Mouse (Mus musculus) lung, postnatal 0 days (tissue): ENCODE measurements at regions not wholly inside any gene's neighbourhood (a gene's known extent, or its start where the extent isn't known, plus 50 kb on each side); places are given as distances from the start of the nearest gene placed in this dataset.
A peak's percentile ranks its signal among the peaks of the same experiment; 100 is the strongest.

ENCODE experiments used
- ATAC-seq: fragments of 200-750 bp; cut with Nextera tagmentation; 2 replicates; pipeline ENCODE4 v1.8.0; 2017; ENCODE audit warnings: moderate library complexity
- DNase-seq: peaks from one replicate; pipeline ENCODE4 v3.0.0-alpha.2; 2016; ENCODE audit warnings: low spot score
- H3K27ac ChIP-seq: fragments of 300-500 bp; sonication (generic); 2 replicates; pipeline ENCODE4 v1.5.1; 2014; ENCODE audit warnings: antibody characterized with exemption, mild to moderate bottlenecking, low read length, mixed read lengths
- H3K27me3 ChIP-seq: fragments of 300-500 bp; sonication (generic); replicated peaks from 2 replicates; pipeline ENCODE4 v1.6.1; 2014; ENCODE audit warnings: low read length, mixed read lengths; ENCODE audit not compliant: insufficient read depth
- H3K36me3 ChIP-seq: fragments of 300-500 bp; sonication (generic); 2 replicates; pipeline ENCODE4 v1.6.1; 2014; ENCODE audit warnings: low read length, mixed read lengths; ENCODE audit not compliant: insufficient read depth
- H3K4me1 ChIP-seq: fragments of 300-500 bp; sonication (generic); 2 replicates; pipeline ENCODE4 v1.6.1; 2014; ENCODE audit warnings: antibody characterized with exemption, low read depth, low read length, mixed read lengths; ENCODE audit not compliant: insufficient read depth
- H3K4me2 ChIP-seq: fragments of 300-500 bp; sonication (generic); replicated peaks from 2 replicates; pipeline ENCODE4 v1.6.1; 2014; ENCODE audit warnings: low read depth, mild to moderate bottlenecking, low read length, moderate library complexity, mixed read lengths
- H3K4me3 ChIP-seq: fragments of 300-500 bp; sonication (generic); 2 replicates; pipeline ENCODE4 v1.5.1; 2014; ENCODE audit warnings: low read depth, low read length
- H3K9ac ChIP-seq: fragments of 300-500 bp; sonication (generic); replicated peaks from 2 replicates; pipeline ENCODE4 v1.6.1; 2014; ENCODE audit warnings: low read depth, mild to moderate bottlenecking
- H3K9me3 ChIP-seq: fragments of 300-500 bp; sonication (generic); 2 replicates; pipeline ENCODE4 v1.6.1; 2016; ENCODE audit warnings: low read length, mixed read lengths
- CTCF ChIP-seq: IDR thresholded peaks from 2 replicates; pipeline ENCODE4 v1.5.1; 2016; ENCODE audit warnings: antibody characterized with exemption, mild to moderate bottlenecking
- EP300 ChIP-seq: IDR thresholded peaks from 2 replicates; pipeline ENCODE4 v1.6.1; 2016; ENCODE audit warnings: antibody characterized with exemption, mild to moderate bottlenecking, control low read depth
- WGBS: fragments of 180-500 bp; shearing (Covaris S2); extraction: QIAGEN DNeasy Blood & Tissue Kit; methylation state at CpG from one replicate; pipeline ENCODE4 v1.1.7; 2014; 5-methylcytosine and 5-hydroxymethylcytosine counted together

DNA sequence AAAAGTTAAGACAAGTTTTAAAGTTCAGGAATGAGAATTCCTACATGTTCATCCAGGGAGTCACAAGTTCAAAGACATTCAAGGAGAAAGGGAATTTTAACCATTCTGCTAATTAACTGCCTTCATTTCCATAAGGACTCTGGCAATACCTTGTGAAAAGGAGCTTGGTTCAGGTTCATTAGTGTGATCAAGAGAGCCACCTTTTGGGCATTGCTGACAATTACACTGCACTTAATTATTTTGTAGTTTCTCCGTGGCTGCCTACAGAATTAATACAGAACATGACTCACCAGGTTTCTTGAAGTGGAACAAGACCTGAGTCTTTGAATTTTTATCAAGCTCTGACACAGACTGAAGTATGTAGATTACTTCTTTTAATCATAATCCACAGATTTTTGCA is 52.4 kb upstream of the Ankef1 start:
- H3K27ac ChIP-seq, result no peak overlapping the region
- no peaks in the 10 kb centered on the region for H3K36me3 ChIP-seq
- TF ChIP-seq EP300, result no peak
- peak; percentile 54 for TF ChIP-seq CTCF
- peak; percentile 38 for DNase-seq
- H3K4me3 ChIP-seq, result no peak overlapping the region
- no peaks in the 10 kb centered on the region for H3K4me1 ChIP-seq
- WGBS, result 9% methylated on average over 1 of the region's 1 CpGs
- ATAC-seq, result no peak
- H3K4me2 ChIP-seq, result no peak overlapping the region
- H3K27me3 ChIP-seq, result no peaks in the 10 kb centered on the region
- no peaks in the 10 kb centered on the region for H3K9me3 ChIP-seq
- no peak overlapping the region for H3K9ac ChIP-seq
